Mouse (Mus musculus) cerebellum, adult 2 months (tissue): Measurements from ENCODE around the gene Chrna5.

Source experiments
- CTCF ChIP-seq: fragments of 200-500 bp; IDR thresholded peaks from 2 replicates; pipeline ENCODE4 v1.5.1; 2011; ENCODE audit warnings: low read depth, mild to moderate bottlenecking, control low read depth, low read length, moderate library complexity, borderline replicate concordance; ENCODE audit not compliant: insufficient read depth
- POLR2A ChIP-seq: fragments of 200-500 bp; IDR thresholded peaks from 2 replicates; pipeline ENCODE4 v1.6.1; 2011; ENCODE audit warnings: low read length, control low read depth, borderline replicate concordance; ENCODE audit not compliant: insufficient read depth

DNA sequence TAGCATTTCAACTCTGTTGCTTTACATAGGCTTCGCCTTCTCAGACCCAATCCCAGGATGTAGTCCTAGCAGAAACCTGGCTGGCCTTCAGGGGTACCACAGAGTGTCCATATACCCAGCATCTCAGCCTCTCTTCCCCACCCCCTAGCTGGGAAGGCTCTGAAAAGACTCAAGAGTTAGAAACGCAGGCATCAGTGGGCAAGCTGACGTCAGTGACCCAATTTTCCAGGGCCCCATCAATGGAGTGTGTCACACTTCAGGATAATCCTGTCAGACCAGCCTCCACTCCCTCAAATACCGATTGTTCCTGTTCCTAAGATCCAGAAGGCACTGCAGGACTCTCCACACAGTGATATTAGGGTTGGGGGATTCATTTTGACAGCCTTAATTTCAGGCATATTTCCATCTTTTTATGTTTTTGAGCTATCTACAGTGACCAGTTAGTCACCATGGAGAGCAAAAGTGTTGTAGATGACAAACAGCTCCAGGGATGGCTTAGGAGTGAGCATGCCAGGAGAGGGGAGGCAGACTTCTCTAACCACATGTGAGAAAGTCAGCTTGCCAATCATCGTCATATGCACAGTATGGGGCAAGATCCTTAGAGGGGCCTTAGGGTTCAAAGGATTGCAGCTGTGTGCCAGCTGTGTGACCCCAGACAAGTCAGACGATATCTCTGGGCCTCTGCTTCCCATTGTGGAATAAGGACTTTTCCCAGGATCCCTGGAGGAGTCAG, 50.9 kb downstream of the Chrna5 start:
- TF ChIP-seq POLR2A (no peak), CTCF (no peak)
